Mouse (Mus musculus) heart, embryonic 15.5 days (tissue): Measurements from ENCODE around the gene Rpl14. TPM values are rescaled to one million over a fixed set of nuclear protein-coding genes. Genes with fewer than 3 reads are reported as not detected.
A peak's percentile ranks its signal among the peaks of the same experiment; 100 is the strongest.
"Not testable (repeated sequence)": the region's sequence is repeated elsewhere in the genome, so short reads cannot be mapped to it uniquely, and the experiment has no call there.

Source experiments
- ATAC-seq: fragments of 200-750 bp; cut with Nextera tagmentation; replicated peaks from 2 replicates; pipeline ENCODE4 v1.8.0; 2017; ENCODE audit warnings: low read depth, moderate TSS enrichment; ENCODE audit not compliant: insufficient number of reproducible peaks, insufficient read depth, low FRiP score
- H3K27ac ChIP-seq: fragments of 300-500 bp; sonication (generic); 2 replicates; pipeline ENCODE4 v1.5.1; 2015; ENCODE audit warnings: mild to moderate bottlenecking, inconsistent platforms
- H3K27me3 ChIP-seq: fragments of 300-500 bp; sonication (generic); 2 replicates; pipeline ENCODE4 v1.6.1; 2015; ENCODE audit warnings: inconsistent platforms
- H3K36me3 ChIP-seq: fragments of 300-500 bp; sonication (generic); 2 replicates; pipeline ENCODE4 v1.6.1; 2015; ENCODE audit warnings: mild to moderate bottlenecking, inconsistent platforms
- H3K4me1 ChIP-seq: fragments of 300-500 bp; sonication (generic); replicated peaks from 2 replicates; pipeline ENCODE4 v1.6.1; 2015; ENCODE audit warnings: inconsistent platforms
- H3K4me2 ChIP-seq: fragments of 300-500 bp; sonication (generic); 2 replicates; pipeline ENCODE4 v1.6.1; 2015; ENCODE audit warnings: inconsistent platforms, mild to moderate bottlenecking, moderate library complexity
- H3K4me3 ChIP-seq: fragments of 300-500 bp; sonication (generic); 2 replicates; pipeline ENCODE4 v1.5.1; 2015; ENCODE audit warnings: mild to moderate bottlenecking, inconsistent platforms
- H3K9ac ChIP-seq: fragments of 300-500 bp; sonication (generic); 2 replicates; pipeline ENCODE4 v1.6.1; 2015; ENCODE audit warnings: mild to moderate bottlenecking, inconsistent platforms
- H3K9me3 ChIP-seq: fragments of 300-500 bp; sonication (generic); replicated peaks from 2 replicates; pipeline ENCODE4 v1.6.1; 2016; ENCODE audit warnings: inconsistent platforms
- WGBS: fragments of 180-500 bp; shearing (Covaris S2); methylation state at CpG from one replicate; pipeline ENCODE4 v1.1.7; 2015; ENCODE audit warnings: mixed read lengths; 5-methylcytosine and 5-hydroxymethylcytosine counted together
- polyA plus RNA-seq: library from polyadenylated mRNA; unstranded; fragments of >200 nt; fragmentation: Nextera tagmentation; extraction: Ambion mirVana; gene quantifications from 2 replicates; pipeline ENCODE4 v1.2.1, GENCODE M21; 2015

The Rpl14 gene
- polyA plus RNA-seq, result 378 and 402 TPM in 2 replicates

GRCm38 (mm10) chr9:120570741-120571592 lies at the start of gene Rpl14:
TSS of gene Rpl14 (plus strand) at chr9:120571444.
- Histone ChIP-seq H3K27ac (peak within 1 kb of the TSS; percentile 86), H3K4me3 (peak within 1 kb of the TSS; percentile 97), H3K4me1 (peaks cover 21% of the 10 kb centered on the region), H3K9ac (peak within 1 kb of the TSS; percentile 98), H3K9me3 (no peaks in the 10 kb centered on the region), H3K4me2 (peak within 1 kb of the TSS; percentile 81), H3K36me3 (peaks cover 36% of the 10 kb centered on the region), H3K27me3 (no peaks in the 10 kb centered on the region)
- peak; percentile 93 for ATAC-seq
- 6% methylated on average over 42 of the region's 43 CpGs for WGBS

GRCm38 (mm10) chr9:120527270-120527669 lies 44.0 kb upstream of the Rpl14 start:
- H3K27me3 ChIP-seq, result 0 out of 2 replicates have a peak, but pooled peaks cover 4% of the 10 kb centered on the region
- H3K4me1 ChIP-seq, result no peaks in the 10 kb centered on the region
- H3K36me3 ChIP-seq, result no peaks in the 10 kb centered on the region
- no peak overlapping the region for H3K27ac ChIP-seq
- no peak overlapping the region for H3K4me3 ChIP-seq
- no peak overlapping the region for H3K9ac ChIP-seq
- 77% methylated on average over 4 of the region's 4 CpGs for WGBS
- no peak for ATAC-seq
- H3K9me3 ChIP-seq, result no peaks in the 10 kb centered on the region
- no peak overlapping the region for H3K4me2 ChIP-seq

GRCm38 (mm10) chr9:120527919-120528318 lies 43.3 kb upstream of the Rpl14 start:
- Histone ChIP-seq H3K36me3 (no peaks in the 10 kb centered on the region), H3K4me1 (no peaks in the 10 kb centered on the region), H3K4me3 (no peak overlapping the region), H3K27ac (no peak overlapping the region), H3K9ac (no peak overlapping the region), H3K27me3 (0 out of 2 replicates have a peak, but pooled peaks cover 4% of the 10 kb centered on the region), H3K9me3 (no peaks in the 10 kb centered on the region), H3K4me2 (no peak overlapping the region)
- no peak for ATAC-seq
- WGBS, result 87% methylated on average over 8 of the region's 8 CpGs

- no peaks in the 10 kb centered on the region for H3K4me1 ChIP-seq
- no peak overlapping the region for H3K4me2 ChIP-seq
- 77% methylated on average over 17 of the region's 17 CpGs for WGBS
- no peaks in the 10 kb centered on the region for H3K36me3 ChIP-seq
- no peak overlapping the region for H3K4me3 ChIP-seq
- no peaks in the 10 kb centered on the region for H3K9me3 ChIP-seq
- H3K27me3 ChIP-seq, result 0 out of 2 replicates have a peak, but pooled peaks cover 4% of the 10 kb centered on the region
- ATAC-seq, result no peak
- no peak overlapping the region for H3K9ac ChIP-seq
- H3K27ac ChIP-seq, result no peak overlapping the region
Observed at GRCm38 (mm10) chr9:120528815-120529510, 42.3 kb upstream of the Rpl14 start.

GRCm38 (mm10) chr9:120530471-120530870 lies 40.8 kb upstream of the Rpl14 start:
- WGBS, result 86% methylated on average over 5 of the region's 5 CpGs
- Histone ChIP-seq H3K27me3 (0 out of 2 replicates have a peak, but pooled peaks cover 4% of the 10 kb centered on the region), H3K27ac (no peak overlapping the region), H3K9ac (no peak overlapping the region), H3K9me3 (no peaks in the 10 kb centered on the region), H3K4me3 (no peak overlapping the region), H3K36me3 (no peaks in the 10 kb centered on the region), H3K4me2 (no peak overlapping the region), H3K4me1 (no peaks in the 10 kb centered on the region)
- no peak for ATAC-seq

- no peak overlapping the region for H3K4me3 ChIP-seq
- ATAC-seq, result no peak
- no peak overlapping the region for H3K27ac ChIP-seq
- no peak overlapping the region for H3K9ac ChIP-seq
- H3K36me3 ChIP-seq, result no peaks in the 10 kb centered on the region
- 81% methylated on average over 6 of the region's 6 CpGs for WGBS
- H3K4me1 ChIP-seq, result no peaks in the 10 kb centered on the region
- H3K9me3 ChIP-seq, result no peaks in the 10 kb centered on the region
- H3K27me3 ChIP-seq, result 0 out of 2 replicates have a peak, but pooled peaks cover 4% of the 10 kb centered on the region
- no peak overlapping the region for H3K4me2 ChIP-seq
Observed at GRCm38 (mm10) chr9:120532062-120532461, 39.2 kb upstream of the Rpl14 start.

- no peaks in the 10 kb centered on the region for H3K4me1 ChIP-seq
- no peak overlapping the region for H3K4me3 ChIP-seq
- H3K9me3 ChIP-seq, result no peaks in the 10 kb centered on the region
- H3K4me2 ChIP-seq, result no peak overlapping the region
- H3K27me3 ChIP-seq, result 0 out of 2 replicates have a peak, but pooled peaks cover 4% of the 10 kb centered on the region
- no peak overlapping the region for H3K27ac ChIP-seq
- no peaks in the 10 kb centered on the region for H3K36me3 ChIP-seq
- no peak for ATAC-seq
- WGBS, result 73% methylated on average over 6 of the region's 6 CpGs
- no peak overlapping the region for H3K9ac ChIP-seq
Observed at GRCm38 (mm10) chr9:120532691-120533090, 38.6 kb upstream of the Rpl14 start.

GRCm38 (mm10) chr9:120533446-120533950 lies 37.7 kb upstream of the Rpl14 start:
- not testable (repeated sequence) for H3K4me3 ChIP-seq, H3K36me3 ChIP-seq, H3K4me2 ChIP-seq, H3K9me3 ChIP-seq, H3K9ac ChIP-seq, H3K27me3 ChIP-seq, H3K27ac ChIP-seq, ATAC-seq, H3K4me1 ChIP-seq
- 89% methylated on average over 8 of the region's 8 CpGs for WGBS

- peaks cover 34% of the 10 kb centered on the region for H3K27me3 ChIP-seq
- ATAC-seq, result no peak
Observed at GRCm38 (mm10) chr9:120539662-120540251, 31.5 kb upstream of the Rpl14 start, which contains the start of gene Entpd3. TSS of gene Entpd3 (plus strand) at chr9:120539818.

GRCm38 (mm10) chr9:120541411-120541810 lies 29.8 kb upstream of the Rpl14 start:
- H3K27ac ChIP-seq, result no peak overlapping the region
- no peaks in the 10 kb centered on the region for H3K36me3 ChIP-seq
- H3K4me1 ChIP-seq, result peaks cover 9% of the 10 kb centered on the region
- ATAC-seq, result no peak
- H3K9ac ChIP-seq, result no peak overlapping the region
- H3K9me3 ChIP-seq, result no peaks in the 10 kb centered on the region
- no peak overlapping the region for H3K4me3 ChIP-seq
- WGBS, result 18% methylated on average over 2 of the region's 2 CpGs
- H3K27me3 ChIP-seq, result peaks cover 34% of the 10 kb centered on the region
- no peak overlapping the region for H3K4me2 ChIP-seq

More at GRCm38 (mm10) chr9:120539662-120540251, 31.5 kb upstream of the Rpl14 start, which contains the start of gene Entpd3:
- Histone ChIP-seq H3K9me3 (no peaks in the 10 kb centered on the region), H3K9ac (peak within 1 kb of the TSS; percentile 38), H3K27ac (no peak within 1 kb of the TSS), H3K4me2 (peak within 1 kb of the TSS; percentile 91), H3K4me1 (peaks cover 9% of the 10 kb centered on the region), H3K36me3 (no peaks in the 10 kb centered on the region), H3K4me3 (peak within 1 kb of the TSS; percentile 49)
- WGBS, result 1% methylated on average over 31 of the region's 31 CpGs

- peaks cover 34% of the 10 kb centered on the region for H3K27me3 ChIP-seq
- H3K9me3 ChIP-seq, result no peaks in the 10 kb centered on the region
- no peak overlapping the region for H3K27ac ChIP-seq
- 37% methylated on average over 6 of the region's 6 CpGs for WGBS
- ATAC-seq, result no peak
- no peak overlapping the region for H3K9ac ChIP-seq
- H3K36me3 ChIP-seq, result no peaks in the 10 kb centered on the region
- peaks cover 12% of the 10 kb centered on the region for H3K4me1 ChIP-seq
- no peak overlapping the region for H3K4me3 ChIP-seq
- H3K4me2 ChIP-seq, result no peak overlapping the region
Observed at GRCm38 (mm10) chr9:120542241-120542640, 29.0 kb upstream of the Rpl14 start.
